13 mouse cellular contexts compared by ENCODE assay signal in the genomic region with DNA sequence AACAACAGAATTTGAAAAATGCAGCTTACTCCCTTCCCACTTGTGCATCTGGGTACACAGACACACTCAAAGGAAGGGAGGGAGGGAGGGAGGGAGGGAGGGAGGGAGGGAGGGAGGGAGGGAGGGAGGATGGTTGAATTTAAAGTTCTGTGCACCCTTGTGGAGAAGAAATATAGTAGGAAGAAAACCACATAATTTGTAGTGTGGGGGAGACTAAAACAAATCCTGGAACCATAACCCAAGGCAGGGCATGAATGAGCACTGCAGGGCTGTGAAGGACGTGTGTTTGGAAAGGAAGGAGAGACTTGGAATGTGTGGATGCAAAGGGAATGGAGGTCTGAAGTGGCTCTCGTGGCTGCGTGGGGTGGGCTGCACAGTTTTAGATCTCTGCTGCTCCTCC. TPM values are rescaled to one million over a fixed set of nuclear protein-coding genes. Genes with fewer than 3 reads are reported as not detected.
"Had no signal": no experiment of that assay in that cellular context is flagged by ENCODE, and none has a peak within 500 bp of the region (broad histone marks: within the 10 kb centered on the region; RNA-seq: fewer than 3 reads in every experiment).

No protein-coding gene starts in this region.

- ATAC-seq: hindbrain, postnatal 0 days; midbrain, embryonic 13.5 days had no signal

- DNase-seq: kidney, adult 11 months; left cerebral cortex, postnatal 4 days; lung, embryonic 14.5 days; lung, postnatal 10 days; lung, postnatal 4 days; thymus, adult 2 months; thymus, postnatal 25 days had no signal

- H3K4me2 ChIP-seq: limb, embryonic 13.5 days; lung, embryonic 14.5 days; midbrain, embryonic 13.5 days; neural tube, embryonic 12.5 days had no signal

- H3K4me1 ChIP-seq: limb, embryonic 13.5 days; neural tube, embryonic 12.5 days had no signal

- H3K4me3 ChIP-seq: limb, embryonic 13.5 days; midbrain, embryonic 13.5 days; myocyte; neural tube, embryonic 12.5 days had no signal

- H3K27me3 ChIP-seq: limb, embryonic 13.5 days; midbrain, embryonic 13.5 days; neural tube, embryonic 12.5 days had no signal

- H3K9ac ChIP-seq: limb, embryonic 13.5 days; liver, embryonic 14.5 days; lung, embryonic 14.5 days; midbrain, embryonic 13.5 days; neural tube, embryonic 12.5 days had no signal

- H3K9me3 ChIP-seq: limb, embryonic 13.5 days; midbrain, embryonic 13.5 days; neural tube, embryonic 12.5 days had no signal

- H3K27ac ChIP-seq: hindbrain, postnatal 0 days; limb, embryonic 13.5 days; liver, embryonic 14.5 days; midbrain, embryonic 13.5 days; neural tube, embryonic 12.5 days had no signal

- H3K36me3 ChIP-seq: limb, embryonic 13.5 days; midbrain, embryonic 13.5 days; neural tube, embryonic 12.5 days had no signal

RNA-seq across cellular contexts. Expression of a gene that starts 6.1 kb away (rescaled TPM):
- polyA plus RNA-seq: myocyte had no signal

RNA-seq across cellular contexts. Expression of a gene that starts 53.7 kb away (rescaled TPM):
- polyA plus RNA-seq: midbrain, embryonic 13.5 days had no signal
